Comparison of ENCODE assay signal across 33 mouse cellular contexts in genomic region chr14:47091908-47092307, GRCm38 (mm10).
"Had no signal": no experiment of that assay in that cellular context is flagged by ENCODE, and none has a peak within 500 bp of the region (broad histone marks: within the 10 kb centered on the region; RNA-seq: fewer than 3 reads in every experiment).

No protein-coding gene starts in this region.

- H3K4me2 ChIP-seq: heart, embryonic 11.5 days; heart, embryonic 12.5 days; heart, embryonic 13.5 days; heart, embryonic 15.5 days; hindbrain, embryonic 12.5 days; hindbrain, embryonic 13.5 days; hindbrain, embryonic 14.5 days; hindbrain, embryonic 15.5 days; kidney, embryonic 15.5 days had no signal

- DNase-seq: heart, postnatal 14 days; heart, postnatal 36 days; heart, postnatal 4 days; kidney, adult 11 months; kidney, adult 18-20 months; kidney, adult 2 months; kidney, adult 8-10 months; kidney, adult 9 months; kidney, postnatal 10 days; kidney, postnatal 14 days; kidney, postnatal 25 days; kidney, postnatal 36 days; kidney, postnatal 4 days; layer of hippocampus, adult 9-11 months; layer of hippocampus, postnatal 36 days had no signal

- H3K27me3 ChIP-seq: heart, embryonic 12.5 days; heart, embryonic 13.5 days; heart, embryonic 15.5 days; hindbrain, embryonic 12.5 days; hindbrain, embryonic 13.5 days; hindbrain, embryonic 15.5 days; kidney, embryonic 15.5 days had no signal

- H3K9ac ChIP-seq: heart, embryonic 12.5 days; heart, embryonic 13.5 days; heart, embryonic 15.5 days; hindbrain, embryonic 12.5 days; hindbrain, embryonic 13.5 days; hindbrain, embryonic 14.5 days; hindbrain, embryonic 15.5 days; kidney, embryonic 15.5 days had no signal

- H3K27ac ChIP-seq: heart, embryonic 10.5 days; heart, embryonic 13.5 days; heart, embryonic 15.5 days; hindbrain, embryonic 10.5 days; hindbrain, embryonic 12.5 days; hindbrain, embryonic 13.5 days; hindbrain, embryonic 14.5 days; hindbrain, embryonic 15.5 days; hindbrain, postnatal 0 days; kidney, embryonic 15.5 days; kidney, postnatal 0 days; layer of hippocampus, adult 2 months; left cerebral cortex, adult 2 months had no signal

- H3K36me3 ChIP-seq: hindbrain, embryonic 12.5 days; hindbrain, embryonic 13.5 days; hindbrain, embryonic 15.5 days; kidney, embryonic 15.5 days had no signal

- ATAC-seq: hindbrain, embryonic 16.5 days; hindbrain, postnatal 0 days; inflammation-experienced regulatory T-cells, adult 6 months; intestine, postnatal 0 days had no signal

- H3K9me3 ChIP-seq: heart, embryonic 10.5 days; heart, embryonic 12.5 days; heart, embryonic 13.5 days; heart, embryonic 15.5 days; hindbrain, embryonic 10.5 days; hindbrain, embryonic 12.5 days; hindbrain, embryonic 13.5 days; hindbrain, embryonic 15.5 days; kidney, embryonic 15.5 days had no signal

- H3K4me3 ChIP-seq: heart, embryonic 10.5 days; heart, embryonic 12.5 days; heart, embryonic 13.5 days; heart, embryonic 15.5 days; hindbrain, embryonic 10.5 days; hindbrain, embryonic 12.5 days; hindbrain, embryonic 13.5 days; hindbrain, embryonic 15.5 days; kidney, embryonic 15.5 days; layer of hippocampus, adult 2 months; left cerebral cortex, adult 2 months had no signal
